Mouse (Mus musculus) liver, embryonic 14.5 days (tissue): ENCODE data around the gene Metap1d. TPM values are rescaled to one million over a fixed set of nuclear protein-coding genes. Genes with fewer than 3 reads are reported as not detected.

Experiments
- ATAC-seq: fragments of 200-750 bp; cut with Nextera tagmentation; 2 replicates; pipeline ENCODE4 v1.8.0; 2017; ENCODE audit warnings: moderate number of reproducible peaks, mild to moderate bottlenecking, moderate library complexity; ENCODE audit not compliant: insufficient read depth
- DNase-seq, 3 experiments: peaks; one replicate each; pipeline ENCODE4 v3.0.0-alpha.2; 2012 to 2013; ENCODE audit warnings: low read depth in 3 of 3, low spot score in 3 of 3
- H3K27ac ChIP-seq: fragments of 300-500 bp; sonication (generic); 2 replicates; pipeline ENCODE4 v1.5.1; 2014; ENCODE audit warnings: moderate library complexity, mild to moderate bottlenecking, control low read depth, inconsistent platforms
- H3K27me3 ChIP-seq: fragments of 300-500 bp; sonication (generic); 2 replicates; pipeline ENCODE4 v1.6.1; 2014; ENCODE audit warnings: mild to moderate bottlenecking, low read length, moderate library complexity; ENCODE audit not compliant: control insufficient read depth, insufficient read depth
- H3K36me3 ChIP-seq: fragments of 300-500 bp; sonication (generic); replicated peaks from 2 replicates; pipeline ENCODE4 v1.6.1; 2014; ENCODE audit warnings: low read depth; ENCODE audit not compliant: control insufficient read depth, insufficient read depth
- H3K4me1 ChIP-seq, 2 experiments: fragments of 200-500 bp in 1 of 2; fragments of 300-500 bp in 1 of 2; sonication (generic) in 1 of 2; replicated peaks; 2 replicates each; pipeline ENCODE4 v1.6.1; 2012 to 2014; ENCODE audit warnings: antibody characterized with exemption in 1 of 2, inconsistent platforms in 1 of 2, low read length in 1 of 2; ENCODE audit not compliant: control insufficient read depth in 2 of 2, insufficient read depth in 2 of 2
- H3K4me2 ChIP-seq: fragments of 300-500 bp; sonication (generic); 2 replicates; pipeline ENCODE4 v1.6.1; 2014; ENCODE audit warnings: low read depth, mild to moderate bottlenecking, control low read depth, moderate library complexity
- H3K4me3 ChIP-seq, 2 experiments: fragments of 200-500 bp in 1 of 2; fragments of 300-500 bp in 1 of 2; sonication (generic) in 1 of 2; 2 replicates each; pipeline ENCODE4 v1.5.1; 2012 to 2014; ENCODE audit warnings: low read depth in 2 of 2, low read length in 2 of 2, mild to moderate bottlenecking in 2 of 2, control low read depth in 1 of 2, inconsistent platforms in 1 of 2, moderate library complexity in 1 of 2; ENCODE audit not compliant: insufficient read depth in 1 of 2
- H3K9ac ChIP-seq: fragments of 300-500 bp; sonication (generic); replicated peaks from 2 replicates; pipeline ENCODE4 v1.6.1; 2014; ENCODE audit warnings: mild to moderate bottlenecking, control low read depth, moderate library complexity
- H3K9me3 ChIP-seq: fragments of 300-500 bp; sonication (generic); 2 replicates; pipeline ENCODE4 v1.6.1; 2016; ENCODE audit warnings: low read length, mixed read lengths; ENCODE audit not compliant: control insufficient read depth
- CTCF ChIP-seq: IDR thresholded peaks from 2 replicates; pipeline ENCODE4 v1.5.1; 2016; ENCODE audit warnings: antibody characterized with exemption, low read depth, control low read depth
- EP300 ChIP-seq: IDR thresholded peaks from 2 replicates; pipeline ENCODE4 v1.6.1; 2016; ENCODE audit warnings: antibody characterized with exemption, low read depth
- WGBS: fragments of 180-500 bp; shearing (Covaris S2); extraction: QIAGEN DNeasy Blood & Tissue Kit; methylation state at CpG from one replicate; pipeline ENCODE4 v1.1.7; 2014; ENCODE audit not compliant: insufficient replicate concordance; 5-methylcytosine and 5-hydroxymethylcytosine counted together
- polyA plus RNA-seq, 2 experiments: library from polyadenylated mRNA; depleted of rRNA in 1 of 2; stranded (reverse) in 1 of 2; unstranded in 1 of 2; fragments of >200 nt; fragmentation: Nextera tagmentation in 1 of 2; extraction: Ambion mirVana in 1 of 2; gene quantifications; 2 replicates each; pipeline versions ENCODE4 v1.2.1 to v1.2.3; 2012 to 2014

Metap1d gene
- polyA plus RNA-seq (2012; rRNA removed) (20.8 and 29.9 TPM in 2 replicates), polyA plus RNA-seq (2014; fragmentation: Nextera tagmentation; extraction: Ambion mirVana) (22.2 TPM in 2 replicates)

- Histone ChIP-seq H3K4me2 (peak within 1 kb of the TSS; percentile 95), H3K4me3 (peak within 1 kb of the TSS; percentile 74 to 91), H3K9me3 (no peaks in the 10 kb centered on the region), H3K4me1 (peaks cover 13 to 18% of the 10 kb centered on the region in 2 experiments), H3K9ac (peak within 1 kb of the TSS; percentile 83), H3K36me3 (no peaks in the 10 kb centered on the region), H3K27ac (peak within 1 kb of the TSS; percentile 81), H3K27me3 (0 out of 2 replicates have a peak, but pooled peaks cover 4% of the 10 kb centered on the region)
- DNase-seq (peak; percentile 92), ATAC-seq (peak; percentile 92)
- WGBS = under 1% methylated on average over 61 of the region's 61 CpGs
- peak; percentile 51 for TF ChIP-seq CTCF
- TF ChIP-seq EP300 = 0 out of 2 replicates have a peak, but pooled peaks have one; percentile 27
Measured at GRCm38 (mm10) chr2:71453161-71453916, at the start of gene Metap1d. Gene Metap1d (plus strand): TSS chr2:71453276.

GRCm38 (mm10) chr2:71405613-71406012, 47.5 kb upstream of the Metap1d start:
- TF ChIP-seq EP300 (no peak), CTCF (no peak)
- peaks cover 13% of the 10 kb centered on the region for H3K36me3 ChIP-seq
- ATAC-seq = no peak

GRCm38 (mm10) chr2:71418760-71419280, 34.3 kb upstream of the Metap1d start:
- DNase-seq (no peak), ATAC-seq (no peak)
- Histone ChIP-seq H3K27ac (no peak overlapping the region), H3K36me3 (peaks cover 23% of the 10 kb centered on the region), H3K27me3 (no peaks in the 10 kb centered on the region), H3K4me3 (no peak overlapping the region), H3K4me2 (no peak overlapping the region), H3K9me3 (no peaks in the 10 kb centered on the region), H3K4me1 (no peaks in the 10 kb centered on the region), H3K9ac (no peak overlapping the region)
- no peak for TF ChIP-seq CTCF
- no peak for TF ChIP-seq EP300
- WGBS = 86% methylated on average over 3 of the region's 3 CpGs

More at GRCm38 (mm10) chr2:71405613-71406012, 47.5 kb upstream of the Metap1d start:
- no peak overlapping the region for H3K4me2 ChIP-seq
- H3K9ac ChIP-seq = no peak overlapping the region
- no peaks in the 10 kb centered on the region for H3K27me3 ChIP-seq
- no peaks in the 10 kb centered on the region for H3K9me3 ChIP-seq
- H3K4me3 ChIP-seq = no peak overlapping the region
- H3K27ac ChIP-seq = no peak overlapping the region
- 79% methylated on average over 1 of the region's 1 CpGs for WGBS
- no peaks in the 10 kb centered on the region for H3K4me1 ChIP-seq
- no peak for DNase-seq

- TF ChIP-seq EP300 (peak; percentile 44), CTCF (no peak)
- DNase-seq = no peak
- H3K4me3 ChIP-seq = no peak overlapping the region
- no peak overlapping the region for H3K27ac ChIP-seq
- no peaks in the 10 kb centered on the region for H3K27me3 ChIP-seq
- ATAC-seq = no peak
- no peaks in the 10 kb centered on the region for H3K9me3 ChIP-seq
- no peak overlapping the region for H3K9ac ChIP-seq
- 32% methylated on average over 3 of the region's 3 CpGs for WGBS
- peaks cover 28% of the 10 kb centered on the region for H3K36me3 ChIP-seq
- H3K4me1 ChIP-seq = peaks cover 2% of the 10 kb centered on the region in 2 experiments; a peak in 3 of 4 replicates
- no peak overlapping the region for H3K4me2 ChIP-seq
Measured at GRCm38 (mm10) chr2:71419408-71419807, 33.7 kb upstream of the Metap1d start.

GRCm38 (mm10) chr2:71420895-71421425, 32.1 kb upstream of the Metap1d start:
- H3K9me3 ChIP-seq = no peaks in the 10 kb centered on the region
- 91% methylated on average over 9 of the region's 9 CpGs for WGBS
- H3K4me1 ChIP-seq = peaks cover 2 to 3% of the 10 kb centered on the region in 2 experiments; a peak in 3 of 4 replicates
- H3K9ac ChIP-seq = no peak overlapping the region
- H3K4me3 ChIP-seq = no peak overlapping the region
- H3K27me3 ChIP-seq = no peaks in the 10 kb centered on the region
- ATAC-seq (no peak), DNase-seq (no peak)
- TF ChIP-seq CTCF = no peak
- no peak for TF ChIP-seq EP300
- H3K4me2 ChIP-seq = no peak overlapping the region
- H3K27ac ChIP-seq = no peak overlapping the region
- peaks cover 28% of the 10 kb centered on the region for H3K36me3 ChIP-seq
